Mouse (Mus musculus) kidney, postnatal 4 days (tissue): Measurements from ENCODE around the gene Catsper3.

ENCODE experiments used
- DNase-seq, 2 experiments: peaks; one replicate each; pipeline ENCODE4 v3.0.0; 2021; ENCODE audit warnings: mixed read lengths in 2 of 2

Catsper3 gene

DNA sequence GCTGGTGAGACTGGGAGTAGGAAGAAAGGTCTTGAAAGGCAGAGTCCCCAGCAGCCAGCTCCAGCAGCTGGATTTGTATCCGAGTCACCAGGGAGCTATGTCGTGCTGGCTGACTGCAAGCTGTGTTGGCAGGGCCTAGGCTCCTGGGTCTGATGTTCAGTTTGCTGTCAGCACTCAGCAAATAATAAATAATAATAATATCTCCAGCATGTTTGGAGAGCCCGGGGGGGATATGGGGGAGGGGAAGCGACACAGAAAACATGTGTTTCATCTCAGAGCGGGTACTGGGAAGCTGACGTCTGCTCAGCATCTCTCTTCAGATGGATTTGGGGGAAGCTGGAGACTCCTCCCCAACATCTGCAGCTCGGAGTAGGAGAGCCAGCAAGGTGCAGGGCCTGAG lies 71.4 kb downstream of the Catsper3 start:
- DNase-seq: peak; percentile 40 to 60

DNA sequence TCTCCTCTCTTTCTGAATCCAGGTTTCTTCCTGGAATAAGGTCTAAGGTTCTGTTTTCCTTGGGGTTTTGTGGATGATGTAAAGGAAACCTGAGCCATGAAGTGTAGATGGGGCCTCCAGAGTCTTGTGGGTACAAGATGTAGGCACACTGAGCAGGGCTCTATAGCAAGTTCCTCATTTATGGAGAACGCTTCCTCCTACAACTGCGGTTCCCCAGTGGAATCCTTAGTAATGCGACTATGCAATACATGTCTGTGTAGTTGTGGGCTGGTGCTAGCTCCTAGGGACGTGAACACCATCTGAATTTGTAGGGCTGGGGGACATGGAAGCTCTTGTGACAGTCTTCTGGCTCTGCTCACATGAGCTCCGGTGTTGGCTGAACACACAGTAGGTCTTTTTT lies 74.1 kb downstream of the Catsper3 start:
- DNase-seq: no peak
